Mouse (Mus musculus) forebrain, embryonic 10.5 days (tissue): ENCODE data around the gene Aoah. TPM values are rescaled to one million over a fixed set of nuclear protein-coding genes. Genes with fewer than 3 reads are reported as not detected.

Source experiments
- DNase-seq: peaks from one replicate; pipeline ENCODE4 v3.0.0-alpha.2; 2017; ENCODE audit warnings: low spot score; ENCODE audit errors: extremely low spot score
- H3K27ac ChIP-seq: fragments of 300-500 bp; sonication (generic); 2 replicates; pipeline ENCODE4 v1.5.1; 2016; ENCODE audit warnings: mild to moderate bottlenecking
- H3K27me3 ChIP-seq: fragments of 300-500 bp; sonication (generic); 2 replicates; pipeline ENCODE4 v1.6.1; 2016; ENCODE audit warnings: mild to moderate bottlenecking; ENCODE audit not compliant: poor library complexity, severe bottlenecking
- H3K36me3 ChIP-seq: fragments of 300-500 bp; sonication (generic); replicated peaks from 2 replicates; pipeline ENCODE4 v1.6.1; 2016; ENCODE audit warnings: mild to moderate bottlenecking, moderate library complexity
- H3K4me1 ChIP-seq: fragments of 300-500 bp; sonication (generic); 2 replicates; pipeline ENCODE4 v1.6.1; 2016
- H3K4me3 ChIP-seq: fragments of 300-500 bp; sonication (generic); 2 replicates; pipeline ENCODE4 v1.5.1; 2016; ENCODE audit warnings: mild to moderate bottlenecking, moderate library complexity
- H3K9me3 ChIP-seq: fragments of 300-500 bp; sonication (generic); 2 replicates; pipeline ENCODE4 v1.6.1; 2016; ENCODE audit warnings: mild to moderate bottlenecking, moderate library complexity
- WGBS: fragments of 180-500 bp; shearing (Covaris S2); methylation state at CpG from one replicate; pipeline ENCODE4 v1.1.7; 2016; 5-methylcytosine and 5-hydroxymethylcytosine counted together
- polyA plus RNA-seq: library from polyadenylated mRNA; unstranded; fragments of >200 nt; fragmentation: Nextera tagmentation; extraction: Ambion mirVana; gene quantifications from 2 replicates; pipeline ENCODE4 v1.2.1, GENCODE M21; 2016

Aoah gene
- polyA plus RNA-seq, 1 experiment from 2014 or later = 0.40 TPM

DNA sequence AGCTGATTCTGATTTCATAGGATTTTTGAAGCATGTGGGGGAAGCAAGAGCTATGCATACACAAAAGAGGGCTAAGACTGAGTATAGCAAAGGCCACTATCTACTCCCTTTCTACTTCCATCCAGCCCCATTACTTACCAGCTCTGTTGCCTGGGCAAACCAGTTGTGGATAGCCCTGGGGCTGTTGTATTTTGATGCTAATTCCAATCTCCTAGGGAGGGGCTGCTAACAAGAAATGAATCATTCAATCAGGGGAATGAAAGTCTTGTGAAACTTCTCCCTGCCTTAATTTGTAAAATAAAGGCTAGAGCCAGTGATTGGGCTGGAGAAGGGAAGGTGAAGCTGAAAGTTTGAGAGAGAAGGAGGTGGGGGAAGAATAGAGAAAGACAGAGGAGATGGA is 142.1 kb downstream of the Aoah start:
- no peak for DNase-seq
- Histone ChIP-seq H3K27me3 (no peaks in the 10 kb centered on the region), H3K27ac (no peak overlapping the region), H3K36me3 (no peaks in the 10 kb centered on the region), H3K4me3 (no peak overlapping the region), H3K4me1 (no peaks in the 10 kb centered on the region), H3K9me3 (no peaks in the 10 kb centered on the region)

DNA sequence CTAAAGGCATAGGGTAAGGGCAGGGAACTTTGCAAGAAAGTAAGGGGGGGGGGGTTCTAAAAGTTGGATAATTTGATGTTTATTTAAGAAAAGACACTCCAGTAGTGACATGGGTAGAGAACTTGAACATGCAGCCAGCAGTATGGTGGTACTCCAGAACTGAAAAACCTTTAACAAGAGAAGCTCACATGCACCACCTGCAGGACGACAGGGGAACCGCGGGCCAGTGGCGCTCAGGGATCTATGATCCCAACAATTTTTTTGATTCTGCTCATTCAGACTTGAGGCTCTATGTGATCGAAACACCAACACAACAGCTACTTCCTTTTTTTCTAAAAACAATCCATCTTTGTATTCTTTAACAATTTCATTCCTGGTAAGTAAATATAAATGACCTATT is 143.5 kb downstream of the Aoah start:
- Histone ChIP-seq H3K4me1 (no peaks in the 10 kb centered on the region), H3K4me3 (no peak overlapping the region), H3K27me3 (no peaks in the 10 kb centered on the region), H3K9me3 (no peaks in the 10 kb centered on the region), H3K36me3 (no peaks in the 10 kb centered on the region), H3K27ac (no peak overlapping the region)
- peak; percentile 38 for DNase-seq
- WGBS = 36% methylated on average over 5 of the region's 5 CpGs

- H3K9me3 ChIP-seq = no peaks in the 10 kb centered on the region
- H3K36me3 ChIP-seq = no peaks in the 10 kb centered on the region
- H3K27ac ChIP-seq = no peak overlapping the region
- no peaks in the 10 kb centered on the region for H3K4me1 ChIP-seq
- DNase-seq = no peak
- H3K27me3 ChIP-seq = no peaks in the 10 kb centered on the region
- 82% methylated on average over 6 of the region's 6 CpGs for WGBS
- no peak overlapping the region for H3K4me3 ChIP-seq
These were observed 145.2 kb downstream of the Aoah start for GRCm38 (mm10) chr13:20939099-20939498.

DNA sequence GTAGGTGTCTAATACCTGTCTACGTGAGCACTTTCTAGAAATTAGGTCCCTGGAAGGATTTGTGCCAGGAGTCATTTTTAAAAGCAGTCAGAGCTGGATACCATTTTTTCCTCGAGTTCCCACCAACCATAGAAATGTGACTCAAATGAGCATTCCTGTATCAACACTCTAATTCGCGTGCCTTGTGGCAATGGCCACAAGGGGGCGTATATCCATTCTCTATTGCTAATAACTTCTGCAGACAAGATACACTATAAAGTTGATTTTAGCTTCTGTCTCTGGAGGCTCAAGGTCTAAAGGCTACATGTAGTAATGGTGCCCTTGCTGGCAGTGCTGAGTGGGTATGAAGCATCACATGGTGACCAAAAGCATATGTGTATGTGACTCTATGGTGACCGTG is 146.5 kb downstream of the Aoah start:
- Histone ChIP-seq H3K9me3 (no peaks in the 10 kb centered on the region), H3K4me1 (no peaks in the 10 kb centered on the region), H3K4me3 (no peak overlapping the region), H3K36me3 (no peaks in the 10 kb centered on the region), H3K27ac (no peak overlapping the region), H3K27me3 (no peaks in the 10 kb centered on the region)
- WGBS = 63% methylated on average over 6 of the region's 6 CpGs
- DNase-seq = peak; percentile 21

- Histone ChIP-seq H3K4me3 (no peak overlapping the region), H3K4me1 (no peaks in the 10 kb centered on the region), H3K27ac (no peak overlapping the region), H3K36me3 (no peaks in the 10 kb centered on the region), H3K9me3 (no peaks in the 10 kb centered on the region), H3K27me3 (no peaks in the 10 kb centered on the region)
- DNase-seq = no peak
- 92% methylated on average over 4 of the region's 4 CpGs for WGBS
These were observed 147.8 kb downstream of the Aoah start for GRCm38 (mm10) chr13:20941707-20942106.

DNA sequence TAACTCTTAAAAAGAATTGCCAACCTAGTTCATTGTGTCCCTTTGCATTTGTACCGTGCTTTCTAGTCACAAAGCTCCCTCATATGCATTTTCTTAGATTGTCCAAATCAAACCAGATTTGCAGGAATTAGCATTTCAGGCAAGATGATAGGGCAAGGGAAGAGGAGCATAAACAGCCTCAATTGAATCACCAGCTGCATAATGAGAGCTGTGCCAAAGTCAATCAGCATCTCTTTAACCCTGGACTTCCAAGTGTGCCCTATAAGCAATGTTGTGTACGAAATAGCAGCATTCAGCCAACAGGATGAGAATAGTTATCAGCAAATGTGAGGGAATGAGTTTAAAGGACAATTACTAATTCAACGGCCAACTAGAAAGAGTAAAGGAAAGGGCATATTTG is 169.2 kb downstream of the Aoah start:
- H3K4me1 ChIP-seq = no peaks in the 10 kb centered on the region
- no peaks in the 10 kb centered on the region for H3K36me3 ChIP-seq
- no peaks in the 10 kb centered on the region for H3K27me3 ChIP-seq
- no peak for DNase-seq
- H3K4me3 ChIP-seq = no peak overlapping the region
- H3K27ac ChIP-seq = no peak overlapping the region
- WGBS = 84% methylated on average over 3 of the region's 3 CpGs
- H3K9me3 ChIP-seq = no peaks in the 10 kb centered on the region

- WGBS = 90% methylated on average over 8 of the region's 8 CpGs
- Histone ChIP-seq H3K36me3 (no peaks in the 10 kb centered on the region), H3K4me3 (no peak overlapping the region), H3K9me3 (no peaks in the 10 kb centered on the region), H3K4me1 (no peaks in the 10 kb centered on the region), H3K27me3 (no peaks in the 10 kb centered on the region), H3K27ac (no peak overlapping the region)
- DNase-seq = no peak
These were observed 187.6 kb downstream of the Aoah start for GRCm38 (mm10) chr13:20981234-20982230.

GRCm38 (mm10) chr13:20985510-20985909 is 191.6 kb downstream of the Aoah start:
- Histone ChIP-seq H3K4me3 (no peak overlapping the region), H3K4me1 (no peaks in the 10 kb centered on the region), H3K9me3 (no peaks in the 10 kb centered on the region), H3K27ac (no peak overlapping the region), H3K27me3 (no peaks in the 10 kb centered on the region), H3K36me3 (no peaks in the 10 kb centered on the region)
- no peak for DNase-seq

DNA sequence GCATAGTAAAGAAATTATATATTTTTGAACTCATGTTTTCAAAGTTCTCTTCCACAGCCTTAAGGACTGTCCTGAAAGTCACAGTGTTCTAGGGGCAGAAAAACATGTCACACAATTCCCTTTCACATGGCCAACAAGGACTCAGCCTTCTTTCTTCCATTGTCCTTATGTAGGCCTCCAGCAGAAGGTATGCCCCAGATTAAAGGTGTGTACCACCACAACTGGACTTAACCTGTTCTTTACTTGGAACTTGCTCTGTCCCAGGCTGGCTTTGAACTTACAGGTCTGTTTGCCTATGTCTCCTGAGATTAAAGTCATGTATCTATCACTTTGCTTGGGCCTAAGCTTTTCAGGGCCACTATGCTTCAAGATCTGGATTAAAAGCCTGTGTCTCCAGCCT is 192.0 kb downstream of the Aoah start:
- Histone ChIP-seq H3K4me1 (no peaks in the 10 kb centered on the region), H3K27ac (no peak overlapping the region), H3K4me3 (no peak overlapping the region), H3K9me3 (no peaks in the 10 kb centered on the region), H3K27me3 (no peaks in the 10 kb centered on the region), H3K36me3 (no peaks in the 10 kb centered on the region)
- DNase-seq = no peak

DNA sequence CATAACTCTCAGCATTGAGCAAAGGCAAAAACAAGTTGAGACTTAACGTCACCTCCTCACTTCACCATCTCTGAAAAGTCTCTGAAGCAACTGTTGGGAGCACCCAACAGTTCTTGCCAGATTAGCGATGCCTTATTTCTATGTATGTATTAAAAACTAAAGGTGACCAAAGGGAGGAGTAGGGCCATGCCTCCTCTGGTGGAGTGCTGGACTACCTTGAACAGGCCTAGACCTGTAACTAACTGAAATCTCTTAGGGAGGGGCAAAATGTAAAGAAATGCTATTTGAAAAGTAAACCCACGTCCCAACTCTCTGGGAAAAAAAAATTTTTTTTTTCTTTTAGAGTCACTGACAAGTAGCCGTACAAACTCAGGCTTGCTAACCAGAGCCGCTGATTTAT is 211.3 kb downstream of the Aoah start:
- WGBS = 88% methylated on average over 5 of the region's 5 CpGs
- no peak overlapping the region for H3K27ac ChIP-seq
- no peak for DNase-seq
- no peaks in the 10 kb centered on the region for H3K4me1 ChIP-seq
- H3K27me3 ChIP-seq = no peaks in the 10 kb centered on the region
- H3K4me3 ChIP-seq = no peak overlapping the region
- H3K9me3 ChIP-seq = no peaks in the 10 kb centered on the region
- no peaks in the 10 kb centered on the region for H3K36me3 ChIP-seq

DNA sequence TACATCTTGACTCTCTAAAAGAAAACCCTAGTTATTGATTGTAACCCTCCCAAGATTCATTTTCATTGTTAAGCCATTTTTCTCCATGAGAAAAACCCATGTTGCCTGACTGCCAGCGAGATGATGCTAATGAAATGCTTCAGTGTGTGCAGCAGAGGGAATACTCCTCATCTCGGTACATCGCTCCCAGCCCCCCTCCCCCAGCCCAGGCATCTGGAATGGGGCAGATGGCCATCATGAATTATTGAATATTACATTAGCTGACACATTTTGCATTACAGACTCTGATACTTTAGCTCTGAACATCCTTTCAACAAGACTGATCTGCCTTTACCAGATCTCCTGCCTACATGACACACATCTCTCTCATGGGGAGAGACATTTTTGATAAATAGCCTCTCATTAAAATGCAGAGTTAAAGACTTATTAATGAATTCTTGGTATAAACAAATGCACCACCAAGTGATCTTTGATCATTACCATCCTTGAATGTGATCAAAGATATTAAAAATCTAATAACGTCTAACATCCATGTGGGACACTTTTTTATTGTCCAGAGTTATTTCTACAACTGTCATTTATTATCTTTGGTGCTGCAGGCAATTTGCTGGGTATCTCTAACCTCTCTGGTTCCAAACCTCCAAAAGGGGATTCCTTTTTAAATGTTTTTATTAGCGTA is 211.9 kb downstream of the Aoah start:
- Histone ChIP-seq H3K9me3 (no peaks in the 10 kb centered on the region), H3K27ac (no peak overlapping the region), H3K36me3 (no peaks in the 10 kb centered on the region), H3K4me3 (no peak overlapping the region), H3K27me3 (no peaks in the 10 kb centered on the region), H3K4me1 (no peaks in the 10 kb centered on the region)
- 92% methylated on average over 5 of the region's 5 CpGs for WGBS
- no peak for DNase-seq

GRCm38 (mm10) chr13:21006321-21006653 is 212.4 kb downstream of the Aoah start:
- H3K36me3 ChIP-seq = no peaks in the 10 kb centered on the region
- no peak for DNase-seq
- H3K27me3 ChIP-seq = no peaks in the 10 kb centered on the region
- no peaks in the 10 kb centered on the region for H3K4me1 ChIP-seq
- H3K27ac ChIP-seq = no peak overlapping the region
- WGBS = 90% methylated on average over 4 of the region's 4 CpGs
- H3K4me3 ChIP-seq = no peak overlapping the region
- no peaks in the 10 kb centered on the region for H3K9me3 ChIP-seq

DNA sequence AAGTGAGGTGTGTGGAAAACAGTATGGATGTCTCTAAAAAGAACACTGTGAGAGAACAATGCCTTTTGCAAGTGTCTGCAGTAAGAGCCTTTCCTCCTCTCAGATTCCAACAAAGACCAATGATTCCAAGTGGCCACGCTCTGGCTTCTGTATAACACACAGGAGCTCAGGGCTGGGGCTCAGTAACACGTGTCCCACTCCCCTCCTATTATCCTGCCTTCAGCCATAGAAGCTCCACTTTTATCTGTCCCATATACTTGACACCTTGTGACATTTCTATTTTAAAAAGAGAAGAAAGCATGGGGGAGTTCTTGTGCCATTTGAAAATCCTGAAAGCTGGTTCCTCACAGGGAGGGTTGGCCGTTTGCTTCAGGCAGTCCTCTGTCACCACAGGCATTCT is 219.7 kb downstream of the Aoah start:
- Histone ChIP-seq H3K27ac (no peak overlapping the region), H3K27me3 (no peaks in the 10 kb centered on the region), H3K9me3 (no peaks in the 10 kb centered on the region), H3K4me3 (no peak overlapping the region), H3K36me3 (no peaks in the 10 kb centered on the region), H3K4me1 (no peaks in the 10 kb centered on the region)
- no peak for DNase-seq
- WGBS = 81% methylated on average over 3 of the region's 3 CpGs
